Mouse (Mus musculus) frontal cortex, postnatal 14 days (tissue): ENCODE results near the gene Nfatc2.
A peak's percentile ranks its signal among the peaks of the same experiment; 100 is the strongest.

Source experiments
- DNase-seq, 2 experiments: peaks; one replicate each; pipeline ENCODE4 v3.0.0; 2022; ENCODE audit warnings: low spot score in 2 of 2

Gene Nfatc2

GRCm38 (mm10) chr2:168579109-168579508 lies 22.3 kb downstream of the Nfatc2 start:
- no peak for DNase-seq

GRCm38 (mm10) chr2:168578132-168578531 lies 23.3 kb downstream of the Nfatc2 start:
- no peak for DNase-seq

- no peak for DNase-seq
Measured at GRCm38 (mm10) chr2:168577381-168577780, 24.1 kb downstream of the Nfatc2 start.

- no peak for DNase-seq
Measured at GRCm38 (mm10) chr2:168575834-168576233, 25.6 kb downstream of the Nfatc2 start.

- DNase-seq, result no peak
Measured at GRCm38 (mm10) chr2:168574934-168575333, 26.5 kb downstream of the Nfatc2 start.

GRCm38 (mm10) chr2:168573866-168574265 lies 27.6 kb downstream of the Nfatc2 start:
- no peak for DNase-seq

- no peak for DNase-seq
Measured at GRCm38 (mm10) chr2:168571241-168571640, 30.2 kb downstream of the Nfatc2 start.

GRCm38 (mm10) chr2:168565538-168566253 lies 35.8 kb downstream of the Nfatc2 start:
- DNase-seq, result no peak

GRCm38 (mm10) chr2:168563184-168563583 lies 38.3 kb downstream of the Nfatc2 start:
- no peak for DNase-seq

- DNase-seq, result no peak
Measured at GRCm38 (mm10) chr2:168557035-168557434, 44.4 kb downstream of the Nfatc2 start.

GRCm38 (mm10) chr2:168555897-168556670 lies 45.4 kb downstream of the Nfatc2 start:
- DNase-seq, result no peak

GRCm38 (mm10) chr2:168553541-168553961 lies 47.9 kb downstream of the Nfatc2 start:
- no peak for DNase-seq

- DNase-seq, result no peak
Measured at GRCm38 (mm10) chr2:168552405-168552804, 49.1 kb downstream of the Nfatc2 start.

- no peak for DNase-seq
Measured at GRCm38 (mm10) chr2:168551218-168551617, 50.2 kb downstream of the Nfatc2 start.

- no peak for DNase-seq
Measured at GRCm38 (mm10) chr2:168549326-168549725, 52.1 kb downstream of the Nfatc2 start.

- no peak for DNase-seq
Measured at GRCm38 (mm10) chr2:168548008-168548407, 53.4 kb downstream of the Nfatc2 start.

GRCm38 (mm10) chr2:168545901-168546557 lies 55.4 kb downstream of the Nfatc2 start:
- DNase-seq, result peak in 1 of 2 experiments; percentile 37

- DNase-seq, result peak in 1 of 2 experiments; percentile 65
Measured at GRCm38 (mm10) chr2:168544102-168544501, 57.4 kb downstream of the Nfatc2 start.

GRCm38 (mm10) chr2:168543026-168543425 lies 58.4 kb downstream of the Nfatc2 start:
- no peak for DNase-seq

GRCm38 (mm10) chr2:168541223-168541622 lies 60.2 kb downstream of the Nfatc2 start:
- DNase-seq, result no peak

GRCm38 (mm10) chr2:168539594-168540222 lies 61.7 kb downstream of the Nfatc2 start:
- no peak for DNase-seq

GRCm38 (mm10) chr2:168539026-168539425 lies 62.4 kb downstream of the Nfatc2 start:
- DNase-seq, result no peak
